Mouse (Mus musculus): ENCODE results near the gene S100a3. TPM values are rescaled to one million over a fixed set of nuclear protein-coding genes. Genes with fewer than 3 reads are reported as not detected.
A peak's percentile ranks its signal among the peaks of the same experiment; 100 is the strongest.

The S100a3 gene
- 1.1 and 2.1 TPM in 2 replicates for polyA plus RNA-seq (2015; fragmentation: Nextera tagmentation; extraction: Ambion mirVana)

DNA sequence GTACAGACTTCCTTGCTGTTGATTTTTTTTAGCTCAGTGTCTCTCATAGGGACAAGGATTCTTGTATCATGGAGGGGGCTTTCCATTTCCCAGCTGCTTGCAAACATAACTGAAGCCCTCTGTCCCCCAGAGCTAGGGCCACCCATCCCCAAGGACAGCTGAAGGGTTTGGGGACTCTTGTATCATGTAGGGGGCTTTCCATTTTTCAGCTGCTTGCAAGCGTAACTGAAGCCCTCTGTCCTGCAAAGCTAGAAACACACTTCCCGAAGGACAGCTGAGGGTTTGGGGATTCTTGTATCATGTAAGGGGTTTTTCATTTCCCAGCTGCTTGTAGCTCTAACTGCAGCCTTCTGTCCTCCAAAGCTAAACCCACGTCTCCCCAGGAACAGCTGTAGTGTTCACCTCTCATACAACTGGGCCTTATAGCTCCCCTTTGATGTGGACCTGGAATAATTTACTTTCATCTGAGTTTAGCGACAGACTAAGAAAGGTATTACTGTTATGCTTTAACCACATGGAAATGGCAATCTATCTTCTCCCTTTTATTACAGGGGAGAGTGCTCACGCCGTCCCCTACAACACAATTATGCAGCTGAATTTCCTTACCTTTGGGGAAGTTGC is at the start of gene S100a3:
Gene S100a3, plus strand, starts transcription at position 571 of the 621 bp plus-strand sequence.
- H3K9me3 ChIP-seq (ENCODE audit: low read length), result no peaks in the 10 kb centered on the region
- no peaks in the 10 kb centered on the region for H3K36me3 ChIP-seq (ENCODE audit: insufficient read depth, low read length)
- ATAC-seq (no peak), DNase-seq (ENCODE audit: low spot score) (no peak)
- TF ChIP-seq CTCF (IDR thresholded peaks at IDR 0.05), result no peak
- no peak for TF ChIP-seq EP300 (IDR thresholded peaks at IDR 0.05)
- no peak within 1 kb of the TSS for H3K4me2 ChIP-seq (replicated peaks; ENCODE audit: low read depth, low read length)
- 83% methylated on average over 6 of the region's 6 CpGs for WGBS
- no peak within 1 kb of the TSS for H3K4me3 ChIP-seq (ENCODE audit: low read depth, low read length)
- no peak within 1 kb of the TSS for H3K27ac ChIP-seq (ENCODE audit: low read length)
- no peaks in the 10 kb centered on the region for H3K27me3 ChIP-seq (replicated peaks; ENCODE audit: insufficient read depth, low read length)
- no peak within 1 kb of the TSS for H3K9ac ChIP-seq (replicated peaks; ENCODE audit: low read depth)
- no peaks in the 10 kb centered on the region for H3K4me1 ChIP-seq (ENCODE audit: insufficient read depth, low read depth, low read length)

DNA sequence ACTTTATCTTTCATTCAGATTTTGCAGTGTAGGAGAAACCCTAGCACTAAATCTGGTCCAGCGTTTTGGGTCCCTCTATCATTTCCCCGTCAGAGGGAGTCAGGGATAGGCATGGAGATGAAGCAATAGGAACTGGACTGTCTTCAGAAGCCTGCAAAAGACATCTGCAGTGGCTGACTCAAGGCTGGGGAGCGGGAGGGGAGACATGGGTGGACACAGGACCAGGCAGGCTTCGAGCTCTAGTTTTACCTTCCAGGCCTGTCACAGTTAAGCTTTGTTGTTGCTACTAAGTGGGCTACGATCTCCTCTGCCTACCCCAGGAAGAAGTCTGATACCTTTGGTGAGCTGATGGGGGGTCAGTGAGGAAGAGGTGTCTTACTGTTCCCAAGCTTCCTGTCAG is 48.1 kb upstream of the S100a3 start:
- WGBS, result 79% methylated on average over 5 of the region's 5 CpGs
- Histone ChIP-seq H3K36me3 (ENCODE audit: insufficient read depth, low read length) (no peaks in the 10 kb centered on the region), H3K9ac (replicated peaks; ENCODE audit: low read depth) (no peak overlapping the region), H3K4me2 (replicated peaks; ENCODE audit: low read depth, low read length) (no peak overlapping the region), H3K9me3 (ENCODE audit: low read length) (no peaks in the 10 kb centered on the region), H3K27ac (ENCODE audit: low read length) (no peak overlapping the region), H3K4me3 (ENCODE audit: low read depth, low read length) (no peak overlapping the region), H3K27me3 (replicated peaks; ENCODE audit: insufficient read depth, low read length) (no peaks in the 10 kb centered on the region), H3K4me1 (ENCODE audit: insufficient read depth, low read depth, low read length) (peaks cover 22% of the 10 kb centered on the region; the same call in 1 of the 2 replicates)
- ATAC-seq (no peak), DNase-seq (ENCODE audit: low spot score) (no peak)
- TF ChIP-seq CTCF (IDR thresholded peaks at IDR 0.05) (no peak), EP300 (IDR thresholded peaks at IDR 0.05) (no peak)

DNA sequence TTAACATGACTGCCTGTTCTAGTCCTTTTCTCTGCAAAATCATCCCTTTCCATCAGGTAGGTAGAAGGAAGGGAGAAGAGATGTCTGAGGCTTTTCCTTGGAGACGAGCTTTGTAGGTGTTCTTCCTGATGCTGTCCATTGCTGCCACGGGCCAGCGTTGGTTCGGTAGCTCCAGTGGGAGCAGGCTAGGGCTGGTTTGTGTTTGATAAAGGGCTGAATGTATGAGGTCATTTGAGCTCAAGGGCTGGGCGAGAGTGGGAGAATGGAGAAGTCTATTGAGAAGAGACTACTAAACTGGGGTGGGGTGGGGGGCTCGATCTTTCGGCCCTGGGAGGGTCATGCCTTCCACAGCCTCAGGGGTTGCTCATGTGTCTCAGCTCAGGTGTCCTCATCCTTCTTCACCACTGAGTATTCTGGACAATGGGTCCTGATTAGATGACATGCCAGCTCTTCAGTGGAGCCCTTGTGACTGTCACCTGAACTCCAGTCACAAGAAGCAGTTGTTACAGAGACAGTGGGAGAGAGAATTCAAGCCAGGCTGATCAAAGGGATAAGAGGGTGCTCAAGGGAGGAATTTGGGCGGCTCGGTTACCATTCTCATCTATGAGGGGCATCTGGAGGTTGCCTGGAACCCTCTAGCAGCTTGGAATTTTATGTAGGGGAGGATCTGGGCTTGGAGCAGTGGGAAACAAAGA is 47.3 kb upstream of the S100a3 start:
- H3K27ac ChIP-seq (ENCODE audit: low read length), result no peak overlapping the region
- peak overlapping the region; percentile 93; the same call in 1 of the 2 replicates for H3K4me2 ChIP-seq (replicated peaks; ENCODE audit: low read depth, low read length)
- no peak overlapping the region for H3K9ac ChIP-seq (replicated peaks; ENCODE audit: low read depth)
- no peak for ATAC-seq
- H3K4me3 ChIP-seq (ENCODE audit: low read depth, low read length), result peak overlapping the region; percentile 52; the same call in 1 of the 2 replicates
- WGBS, result 72% methylated on average over 9 of the region's 9 CpGs
- no peak for TF ChIP-seq CTCF (IDR thresholded peaks at IDR 0.05)
- TF ChIP-seq EP300 (IDR thresholded peaks at IDR 0.05), result no peak
- H3K27me3 ChIP-seq (replicated peaks; ENCODE audit: insufficient read depth, low read length), result no peaks in the 10 kb centered on the region
- H3K4me1 ChIP-seq (ENCODE audit: insufficient read depth, low read depth, low read length), result peaks cover 15% of the 10 kb centered on the region; the same call in 1 of the 2 replicates
- no peak for DNase-seq (ENCODE audit: low spot score)
- H3K36me3 ChIP-seq (ENCODE audit: insufficient read depth, low read length), result no peaks in the 10 kb centered on the region
- no peaks in the 10 kb centered on the region for H3K9me3 ChIP-seq (ENCODE audit: low read length)

- 4% methylated on average over 24 of the region's 25 CpGs for WGBS
- no peak for TF ChIP-seq EP300 (IDR thresholded peaks at IDR 0.05)
- peak; percentile 75 for TF ChIP-seq CTCF (IDR thresholded peaks at IDR 0.05)
Measured at GRCm38 (mm10) chr3:90513796-90514590, 46.4 kb upstream of the S100a3 start, which contains the start of the genes S100a1 and S100a13. TSS of gene S100a1 (minus strand) at chr3:90514392. TSS of gene S100a13 (plus strand) at chr3:90514435.

DNA sequence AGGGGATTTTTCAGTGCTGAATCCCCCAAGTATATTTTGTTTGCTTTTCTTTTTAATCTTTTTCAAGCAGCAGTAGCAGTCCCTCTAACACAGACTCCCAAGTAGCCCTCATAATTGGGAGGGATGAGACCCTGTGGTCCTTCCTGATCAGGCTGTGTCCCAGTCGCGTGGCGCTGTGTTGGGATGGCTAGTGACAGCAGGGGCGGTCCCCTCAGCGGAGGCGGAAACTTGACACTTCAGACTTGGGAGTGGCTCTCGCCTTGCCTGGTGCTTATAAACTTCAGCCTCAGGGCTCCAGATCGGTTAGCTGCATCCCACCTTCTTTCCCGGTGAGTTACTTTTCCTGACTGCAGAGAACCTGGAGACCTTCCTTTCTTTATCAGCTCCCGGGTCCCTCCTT is 45.7 kb upstream of the S100a3 start:
- under 1% methylated on average over 10 of the region's 10 CpGs for WGBS

More at GRCm38 (mm10) chr3:90513796-90514590, 46.4 kb upstream of the S100a3 start, which contains the start of the genes S100a1 and S100a13:
- peak within 1 kb of the TSS; percentile 52 for H3K4me3 ChIP-seq (ENCODE audit: low read depth, low read length)
- peak within 1 kb of the TSS; percentile 86 for H3K27ac ChIP-seq (ENCODE audit: low read length)
- ATAC-seq, result peak; percentile 75
- DNase-seq (ENCODE audit: low spot score), result peak; percentile 89
- peak within 1 kb of the TSS; percentile 64 for H3K9ac ChIP-seq (replicated peaks; ENCODE audit: low read depth)
- no peaks in the 10 kb centered on the region for H3K9me3 ChIP-seq (ENCODE audit: low read length)
- H3K4me1 ChIP-seq (ENCODE audit: insufficient read depth, low read depth, low read length), result peaks cover 13% of the 10 kb centered on the region; the same call in 1 of the 2 replicates
- no peaks in the 10 kb centered on the region for H3K27me3 ChIP-seq (replicated peaks; ENCODE audit: insufficient read depth, low read length)
- H3K4me2 ChIP-seq (replicated peaks; ENCODE audit: low read depth, low read length), result peak within 1 kb of the TSS; percentile 93
- H3K36me3 ChIP-seq (ENCODE audit: insufficient read depth, low read length), result no peaks in the 10 kb centered on the region

More for the DNA sequence above, 45.7 kb upstream of the S100a3 start:
- Histone ChIP-seq H3K27ac (ENCODE audit: low read length) (peak overlapping the region; percentile 86), H3K4me2 (replicated peaks; ENCODE audit: low read depth, low read length) (peak overlapping the region; percentile 93), H3K4me1 (ENCODE audit: insufficient read depth, low read depth, low read length) (peaks cover 13% of the 10 kb centered on the region; the same call in 1 of the 2 replicates), H3K27me3 (replicated peaks; ENCODE audit: insufficient read depth, low read length) (no peaks in the 10 kb centered on the region), H3K4me3 (ENCODE audit: low read depth, low read length) (peak overlapping the region; percentile 52), H3K36me3 (ENCODE audit: insufficient read depth, low read length) (no peaks in the 10 kb centered on the region), H3K9me3 (ENCODE audit: low read length) (no peaks in the 10 kb centered on the region), H3K9ac (replicated peaks; ENCODE audit: low read depth) (peak overlapping the region; percentile 64)
- DNase-seq (ENCODE audit: low spot score) (peak; percentile 93), ATAC-seq (peak; percentile 91)
- no peak for TF ChIP-seq EP300 (IDR thresholded peaks at IDR 0.05)
- no peak for TF ChIP-seq CTCF (IDR thresholded peaks at IDR 0.05)

All from lung, postnatal 0 days (tissue).